In the genomic region with DNA sequence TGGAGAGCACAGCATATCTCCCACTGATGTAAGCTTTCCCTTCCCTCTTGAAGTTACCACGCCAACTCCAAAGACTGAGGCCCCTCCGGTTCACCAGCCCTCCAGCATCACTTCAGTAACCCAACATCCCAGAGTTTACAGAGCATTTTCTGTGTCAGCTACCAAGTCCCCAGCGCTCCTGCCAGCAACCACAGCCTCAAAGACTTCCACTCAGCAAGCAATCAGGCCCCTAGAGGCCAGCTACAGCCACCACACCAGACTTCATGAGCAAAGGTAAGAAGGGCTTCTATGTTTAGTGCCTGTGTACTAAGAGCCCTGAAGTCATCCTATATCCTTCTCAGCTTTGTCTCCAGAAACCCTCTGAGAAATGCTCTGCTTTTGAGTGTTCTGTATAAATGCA, we compare ENCODE assay signal across 17 mouse cellular contexts. TPM values are rescaled to one million over a fixed set of nuclear protein-coding genes. Genes with fewer than 3 reads are reported as not detected.
"Had no signal": no experiment of that assay in that cellular context is flagged by ENCODE, and none has a peak within 500 bp of the region (broad histone marks: within the 10 kb centered on the region; RNA-seq: fewer than 3 reads in every experiment).

No protein-coding gene starts in this region.

- H3K36me3 ChIP-seq: limb, embryonic 13.5 days; midbrain, embryonic 15.5 days; neural tube, embryonic 12.5 days had no signal

- H3K27ac ChIP-seq: limb, embryonic 13.5 days; liver, embryonic 14.5 days; midbrain, embryonic 15.5 days; neural tube, embryonic 12.5 days had no signal

- DNase-seq: right cerebral cortex, postnatal 25 days; thymus, postnatal 4 days had no signal

- H3K9ac ChIP-seq: limb, embryonic 13.5 days; liver, embryonic 14.5 days; midbrain, embryonic 15.5 days; neural tube, embryonic 12.5 days had no signal

- H3K4me2 ChIP-seq: limb, embryonic 13.5 days; midbrain, embryonic 11.5 days; midbrain, embryonic 15.5 days; neural tube, embryonic 12.5 days had no signal

- H3K4me3 ChIP-seq: limb, embryonic 13.5 days; megakaryocyte, embryonic 14.5 days; midbrain, embryonic 15.5 days; neural tube, embryonic 12.5 days had no signal

- H3K9me3 ChIP-seq: limb, embryonic 13.5 days; midbrain, embryonic 15.5 days; neural tube, embryonic 12.5 days had no signal

RNA-seq across cellular contexts. Expression of a gene that starts 10.4 kb away (rescaled TPM):
- total RNA-seq: layer of hippocampus, adult 18-20 months; layer of hippocampus, postnatal 10 days had no signal
- polyA plus RNA-seq: limb, embryonic 13.5 days; liver, embryonic 14.5 days; neural tube, embryonic 12.5 days had no signal

RNA-seq across cellular contexts. Expression of a gene that starts 11.3 kb away (rescaled TPM):
- total RNA-seq: layer of hippocampus, adult 18-20 months; layer of hippocampus, postnatal 10 days; left cerebral cortex, postnatal 4 days; liver, adult 2 months; monocyte, adult 5-6 weeks; neutrophil, adult 5-6 weeks had no signal
- polyA plus RNA-seq: kidney, embryonic 16.5 days; limb, embryonic 13.5 days; liver, adult 2 months; liver, embryonic 14.5 days; midbrain, embryonic 11.5 days; midbrain, embryonic 15.5 days; neural tube, embryonic 12.5 days; small intestine, adult 2 months; stomach, embryonic 16.5 days had no signal

RNA-seq across cellular contexts. Expression of a gene that starts 35.3 kb away (rescaled TPM):
- total RNA-seq: layer of hippocampus, adult 18-20 months; layer of hippocampus, postnatal 10 days; left cerebral cortex, postnatal 4 days; liver, adult 2 months; monocyte, adult 5-6 weeks; neutrophil, adult 5-6 weeks had no signal
- polyA plus RNA-seq: kidney, embryonic 16.5 days; limb, embryonic 13.5 days; liver, adult 2 months; liver, embryonic 14.5 days; midbrain, embryonic 11.5 days; midbrain, embryonic 15.5 days; neural tube, embryonic 12.5 days; small intestine, adult 2 months; stomach, embryonic 16.5 days had no signal

RNA-seq across cellular contexts. Expression of a gene that starts 49.4 kb away (rescaled TPM):
- total RNA-seq: layer of hippocampus, adult 18-20 months; layer of hippocampus, postnatal 10 days; left cerebral cortex, postnatal 4 days; monocyte, adult 5-6 weeks had no signal
- polyA plus RNA-seq: kidney, embryonic 16.5 days; limb, embryonic 13.5 days; midbrain, embryonic 11.5 days; midbrain, embryonic 15.5 days; neural tube, embryonic 12.5 days had no signal
